Mouse (Mus musculus): ENCODE measurements at regions not wholly inside any gene's neighbourhood (a gene's known extent, or its start where the extent isn't known, plus 50 kb on each side); places are given as distances from the start of the nearest gene placed in this dataset.

- no peak overlapping the region for H3K27ac ChIP-seq
- no peaks in the 10 kb centered on the region for H3K36me3 ChIP-seq
- ATAC-seq (ENCODE audit: insufficient number of reproducible peaks, insufficient read depth, low FRiP score, low TSS enrichment, low read depth) = no peak
These were observed 112.1 kb downstream of the Sp3 start for GRCm38 (mm10) chr2:72868173-72868572.

DNA sequence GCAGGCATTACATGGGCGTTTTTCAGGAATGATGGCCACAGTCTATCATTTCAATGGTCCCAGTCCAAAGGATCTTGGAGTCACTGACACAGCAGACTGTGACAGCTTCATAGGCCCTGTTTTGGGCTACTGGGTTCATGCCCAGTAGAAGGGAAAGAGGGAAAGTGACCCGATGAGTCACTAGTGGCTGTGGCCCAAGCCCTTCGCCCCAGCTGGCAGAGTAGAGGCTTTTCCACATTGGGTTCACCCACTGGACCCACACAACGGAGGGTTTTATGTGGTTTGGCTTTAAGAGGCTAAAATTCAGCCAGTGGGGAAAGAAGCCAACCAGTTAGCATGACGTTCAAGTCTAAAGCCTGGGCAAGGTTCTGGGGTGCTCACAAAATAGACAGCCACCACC is 108.4 kb downstream of the Sp3 start:
- no peaks in the 10 kb centered on the region for H3K36me3 ChIP-seq
- no peak for ATAC-seq (ENCODE audit: insufficient number of reproducible peaks, insufficient read depth, low FRiP score, low TSS enrichment, low read depth)
- H3K4me2 ChIP-seq = no peak overlapping the region
- H3K9ac ChIP-seq (replicated peaks) = no peak overlapping the region
- no peak overlapping the region for H3K27ac ChIP-seq
- peaks cover 10% of the 10 kb centered on the region; the same call in 1 of the 2 replicates for H3K9me3 ChIP-seq
- H3K4me3 ChIP-seq (replicated peaks) = no peak overlapping the region
- WGBS = 86% methylated on average over 5 of the region's 5 CpGs
- H3K27me3 ChIP-seq = no peaks in the 10 kb centered on the region
- no peaks in the 10 kb centered on the region for H3K4me1 ChIP-seq (replicated peaks)

More at GRCm38 (mm10) chr2:72868173-72868572, 112.1 kb downstream of the Sp3 start:
- Histone ChIP-seq H3K27me3 (no peaks in the 10 kb centered on the region), H3K9me3 (peaks cover 10% of the 10 kb centered on the region; the same call in 1 of the 2 replicates), H3K9ac (replicated peaks) (no peak overlapping the region), H3K4me2 (no peak overlapping the region), H3K4me3 (replicated peaks) (no peak overlapping the region), H3K4me1 (replicated peaks) (peaks cover 10% of the 10 kb centered on the region)
- WGBS = 97% methylated on average over 3 of the region's 3 CpGs

DNA sequence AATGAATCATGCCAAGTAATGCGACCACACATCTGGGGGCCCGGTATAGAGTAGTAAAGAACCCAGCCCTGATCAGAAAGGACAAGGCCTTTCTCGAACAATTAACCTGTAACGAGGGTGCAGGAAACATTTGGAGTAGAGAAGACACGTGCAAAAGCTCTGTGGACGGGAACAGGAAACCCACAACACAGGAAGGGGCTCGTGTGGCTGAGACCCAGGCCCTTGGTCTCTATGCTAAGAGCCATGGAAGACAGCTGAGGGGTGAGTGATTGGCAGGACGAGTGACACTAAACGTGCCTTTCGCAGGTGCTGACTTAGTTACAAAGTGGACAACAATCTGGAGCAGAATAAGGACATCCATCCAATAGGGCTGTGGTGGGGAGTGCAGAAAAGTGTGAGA is 106.3 kb downstream of the Sp3 start:
- Histone ChIP-seq H3K4me2 (no peak overlapping the region), H3K27ac (no peak overlapping the region), H3K9ac (replicated peaks) (no peak overlapping the region), H3K4me3 (replicated peaks) (no peak overlapping the region), H3K9me3 (no peaks in the 10 kb centered on the region), H3K36me3 (no peaks in the 10 kb centered on the region), H3K27me3 (no peaks in the 10 kb centered on the region), H3K4me1 (replicated peaks) (no peaks in the 10 kb centered on the region)
- no peak for ATAC-seq (ENCODE audit: insufficient number of reproducible peaks, insufficient read depth, low FRiP score, low TSS enrichment, low read depth)
- WGBS = 73% methylated on average over 10 of the region's 10 CpGs

- no peak overlapping the region for H3K4me3 ChIP-seq (replicated peaks)
- H3K9me3 ChIP-seq = no peaks in the 10 kb centered on the region
- no peaks in the 10 kb centered on the region for H3K36me3 ChIP-seq
- no peak overlapping the region for H3K27ac ChIP-seq
- no peaks in the 10 kb centered on the region for H3K4me1 ChIP-seq (replicated peaks)
- no peak overlapping the region for H3K9ac ChIP-seq (replicated peaks)
- ATAC-seq (ENCODE audit: insufficient number of reproducible peaks, insufficient read depth, low FRiP score, low TSS enrichment, low read depth) = no peak
- 83% methylated on average over 12 of the region's 12 CpGs for WGBS
- no peaks in the 10 kb centered on the region for H3K27me3 ChIP-seq
- no peak overlapping the region for H3K4me2 ChIP-seq
These were observed 105.7 kb downstream of the Sp3 start for GRCm38 (mm10) chr2:72874533-72874932.

- 71% methylated on average over 2 of the region's 2 CpGs for WGBS
- Histone ChIP-seq H3K36me3 (no peaks in the 10 kb centered on the region), H3K9ac (replicated peaks) (no peak overlapping the region), H3K27ac (no peak overlapping the region), H3K4me1 (replicated peaks) (no peaks in the 10 kb centered on the region), H3K4me3 (replicated peaks) (no peak overlapping the region), H3K27me3 (no peaks in the 10 kb centered on the region), H3K4me2 (no peak overlapping the region), H3K9me3 (no peaks in the 10 kb centered on the region)
- ATAC-seq (ENCODE audit: insufficient number of reproducible peaks, insufficient read depth, low FRiP score, low TSS enrichment, low read depth) = no peak
These were observed 104.6 kb downstream of the Sp3 start for GRCm38 (mm10) chr2:72875677-72876076.

GRCm38 (mm10) chr2:72880016-72880415 is 100.2 kb downstream of the Sp3 start:
- Histone ChIP-seq H3K9me3 (no peaks in the 10 kb centered on the region), H3K27me3 (no peaks in the 10 kb centered on the region), H3K27ac (no peak overlapping the region), H3K4me2 (no peak overlapping the region), H3K4me1 (replicated peaks) (no peaks in the 10 kb centered on the region), H3K4me3 (replicated peaks) (no peak overlapping the region), H3K9ac (replicated peaks) (no peak overlapping the region), H3K36me3 (no peaks in the 10 kb centered on the region)
- no peak for ATAC-seq (ENCODE audit: insufficient number of reproducible peaks, insufficient read depth, low FRiP score, low TSS enrichment, low read depth)
- WGBS = 84% methylated on average over 2 of the region's 2 CpGs

GRCm38 (mm10) chr2:72881554-72881953 is 98.7 kb downstream of the Sp3 start:
- Histone ChIP-seq H3K9me3 (no peaks in the 10 kb centered on the region), H3K4me2 (no peak overlapping the region)

GRCm38 (mm10) chr2:72886250-72886649 is 94.0 kb downstream of the Sp3 start:
- H3K27me3 ChIP-seq = no peaks in the 10 kb centered on the region
- WGBS = 96% methylated on average over 2 of the region's 2 CpGs
- H3K4me3 ChIP-seq (replicated peaks) = no peak overlapping the region
- H3K9me3 ChIP-seq = no peaks in the 10 kb centered on the region
- no peak overlapping the region for H3K4me2 ChIP-seq
- no peak for ATAC-seq (ENCODE audit: insufficient number of reproducible peaks, insufficient read depth, low FRiP score, low TSS enrichment, low read depth)
- no peaks in the 10 kb centered on the region for H3K36me3 ChIP-seq
- no peaks in the 10 kb centered on the region; the same call in 1 of the 2 replicates for H3K4me1 ChIP-seq (replicated peaks)
- H3K27ac ChIP-seq = no peak overlapping the region
- H3K9ac ChIP-seq (replicated peaks) = no peak overlapping the region

More at GRCm38 (mm10) chr2:72881554-72881953, 98.7 kb downstream of the Sp3 start:
- H3K27me3 ChIP-seq = no peaks in the 10 kb centered on the region
- H3K4me1 ChIP-seq (replicated peaks) = no peaks in the 10 kb centered on the region
- no peak overlapping the region for H3K4me3 ChIP-seq (replicated peaks)
- no peak for ATAC-seq (ENCODE audit: insufficient number of reproducible peaks, insufficient read depth, low FRiP score, low TSS enrichment, low read depth)
- no peak overlapping the region for H3K9ac ChIP-seq (replicated peaks)
- 89% methylated on average over 2 of the region's 2 CpGs for WGBS
- no peak overlapping the region for H3K27ac ChIP-seq
- H3K36me3 ChIP-seq = no peaks in the 10 kb centered on the region
